Mouse (Mus musculus) neural tube, embryonic 14.5 days (tissue): Measurements from ENCODE around the gene Canx. TPM values are rescaled to one million over a fixed set of nuclear protein-coding genes. Genes with fewer than 3 reads are reported as not detected.

Experiments used
- ATAC-seq: fragments of 200-750 bp; cut with Nextera tagmentation; 2 replicates; pipeline ENCODE4 v1.8.0; 2017; ENCODE audit warnings: low read depth, mild to moderate bottlenecking, moderate TSS enrichment, moderate library complexity
- H3K27ac ChIP-seq: fragments of 300-500 bp; sonication (generic); 2 replicates; pipeline ENCODE4 v1.5.1; 2014; ENCODE audit warnings: low read depth, mild to moderate bottlenecking, control low read depth, low read length, moderate library complexity, mixed read lengths
- H3K27me3 ChIP-seq: fragments of 300-500 bp; sonication (generic); 2 replicates; pipeline ENCODE4 v1.6.1; 2014; ENCODE audit warnings: low read length; ENCODE audit not compliant: control insufficient read depth, insufficient read depth
- H3K36me3 ChIP-seq: fragments of 300-500 bp; sonication (generic); 2 replicates; pipeline ENCODE4 v1.6.1; 2014; ENCODE audit warnings: low read length, mixed read lengths; ENCODE audit not compliant: control insufficient read depth, insufficient read depth
- H3K4me1 ChIP-seq: fragments of 300-500 bp; sonication (generic); 2 replicates; pipeline ENCODE4 v1.6.1; 2014; ENCODE audit warnings: low read length; ENCODE audit not compliant: control insufficient read depth, insufficient read depth
- H3K4me2 ChIP-seq: fragments of 300-500 bp; sonication (generic); 2 replicates; pipeline ENCODE4 v1.6.1; 2014; ENCODE audit warnings: mild to moderate bottlenecking, low read depth, low read length, control low read depth
- H3K4me3 ChIP-seq: fragments of 300-500 bp; sonication (generic); 2 replicates; pipeline ENCODE4 v1.5.1; 2014; ENCODE audit warnings: low read depth, low read length, control low read depth, mixed read lengths
- H3K9ac ChIP-seq: fragments of 300-500 bp; sonication (generic); replicated peaks from 2 replicates; pipeline ENCODE4 v1.6.1; 2014; ENCODE audit warnings: low read depth, mild to moderate bottlenecking, control low read depth, low read length, mixed read lengths
- H3K9me3 ChIP-seq: fragments of 300-500 bp; sonication (generic); 2 replicates; pipeline ENCODE4 v1.6.1; 2016; ENCODE audit warnings: low read length; ENCODE audit not compliant: control insufficient read depth
- WGBS: fragments of 180-500 bp; shearing (Covaris S2); extraction: QIAGEN DNeasy Blood & Tissue Kit; methylation state at CpG from one replicate; pipeline ENCODE4 v1.1.7; 2014; 5-methylcytosine and 5-hydroxymethylcytosine counted together
- polyA plus RNA-seq: library from polyadenylated mRNA; unstranded; fragments of >200 nt; fragmentation: Nextera tagmentation; extraction: Ambion mirVana; gene quantifications from 2 replicates; pipeline ENCODE4 v1.2.1, GENCODE M21; 2014

Canx gene
- polyA plus RNA-seq, 1 experiment from 2014 or later = 205 TPM

DNA sequence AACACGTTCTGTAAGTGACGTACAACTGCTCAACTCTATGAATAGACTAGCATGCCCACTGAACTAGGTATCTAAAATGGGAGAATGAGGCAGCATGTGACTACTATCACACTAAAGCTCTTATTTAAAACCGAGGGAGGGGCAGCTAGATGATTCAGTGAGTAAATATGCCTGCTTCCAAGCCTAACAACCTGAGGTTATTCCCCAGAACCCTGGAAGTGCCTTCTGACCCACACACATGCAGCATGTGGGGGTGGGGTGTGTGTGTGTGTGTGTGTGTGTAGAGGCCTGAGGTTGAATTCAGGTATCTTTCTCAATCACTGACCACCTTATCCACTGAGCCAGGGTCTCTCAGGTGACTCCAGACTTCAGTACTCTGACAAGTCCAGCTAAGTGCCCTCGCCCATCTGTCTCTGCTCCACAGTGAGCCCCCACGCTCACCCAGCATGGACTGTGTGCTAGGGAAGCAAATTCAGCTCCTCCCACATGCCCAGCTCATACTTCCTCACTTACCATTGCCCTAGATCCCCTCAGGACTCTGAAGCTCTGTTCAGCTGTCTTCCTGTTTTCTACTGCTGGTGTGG is 49.8 kb downstream of the Canx start:
- no peaks in the 10 kb centered on the region for H3K27me3 ChIP-seq
- no peak for ATAC-seq
- H3K4me2 ChIP-seq = no peak overlapping the region
- H3K4me3 ChIP-seq = no peak overlapping the region
- H3K9ac ChIP-seq = no peak overlapping the region
- peaks cover 2% of the 10 kb centered on the region; the same call in 1 of the 2 replicates for H3K36me3 ChIP-seq
- H3K27ac ChIP-seq = no peak overlapping the region
- 86% methylated on average over 5 of the region's 5 CpGs for WGBS
- H3K9me3 ChIP-seq = no peaks in the 10 kb centered on the region
- H3K4me1 ChIP-seq = no peaks in the 10 kb centered on the region

DNA sequence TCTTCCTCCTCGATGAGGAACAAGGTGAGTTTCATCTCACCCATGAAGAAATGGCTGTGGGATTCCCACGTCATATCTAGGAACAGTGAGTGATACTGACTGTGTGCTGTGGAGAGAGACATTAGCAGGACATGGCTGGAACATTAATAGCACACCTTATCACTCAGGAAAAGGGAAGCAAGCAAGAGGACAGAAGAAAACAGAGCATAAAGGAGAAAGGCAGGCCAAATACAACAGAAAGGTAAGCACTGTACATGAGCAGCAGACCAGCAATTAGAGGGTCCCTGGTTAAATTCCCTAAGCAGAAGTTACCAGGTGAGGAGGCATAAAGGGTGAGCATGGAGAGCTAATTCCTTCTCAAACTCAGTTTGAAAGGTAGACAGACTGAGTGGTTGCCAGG is 50.4 kb downstream of the Canx start:
- no peaks in the 10 kb centered on the region for H3K9me3 ChIP-seq
- no peak overlapping the region for H3K27ac ChIP-seq
- H3K4me1 ChIP-seq = no peaks in the 10 kb centered on the region
- H3K4me3 ChIP-seq = no peak overlapping the region
- no peak overlapping the region for H3K9ac ChIP-seq
- WGBS = 91% methylated on average over 2 of the region's 2 CpGs
- ATAC-seq = no peak
- H3K4me2 ChIP-seq = no peak overlapping the region
- no peaks in the 10 kb centered on the region for H3K27me3 ChIP-seq
- H3K36me3 ChIP-seq = no peaks in the 10 kb centered on the region

- H3K27me3 ChIP-seq = no peaks in the 10 kb centered on the region
- no peaks in the 10 kb centered on the region for H3K36me3 ChIP-seq
- no peak for ATAC-seq
- no peak overlapping the region for H3K4me3 ChIP-seq
- no peaks in the 10 kb centered on the region for H3K4me1 ChIP-seq
- WGBS = 84% methylated on average over 2 of the region's 2 CpGs
- H3K27ac ChIP-seq = no peak overlapping the region
- no peak overlapping the region for H3K9ac ChIP-seq
- no peak overlapping the region for H3K4me2 ChIP-seq
- no peaks in the 10 kb centered on the region for H3K9me3 ChIP-seq
Observed at GRCm38 (mm10) chr11:50272819-50273218, 52.7 kb downstream of the Canx start.

GRCm38 (mm10) chr11:50269885-50270284 is 55.6 kb downstream of the Canx start:
- Histone ChIP-seq H3K4me1 (no peaks in the 10 kb centered on the region), H3K9ac (no peak overlapping the region), H3K36me3 (peaks cover 20% of the 10 kb centered on the region), H3K4me2 (no peak overlapping the region), H3K9me3 (no peaks in the 10 kb centered on the region), H3K4me3 (no peak overlapping the region), H3K27ac (no peak overlapping the region), H3K27me3 (no peaks in the 10 kb centered on the region)
- WGBS = 92% methylated on average over 1 of the region's 1 CpGs
- no peak for ATAC-seq

GRCm38 (mm10) chr11:50269163-50269562 is 56.3 kb downstream of the Canx start:
- WGBS = 87% methylated on average over 2 of the region's 2 CpGs
- H3K4me3 ChIP-seq = no peak overlapping the region
- no peaks in the 10 kb centered on the region for H3K27me3 ChIP-seq

GRCm38 (mm10) chr11:50266997-50267396 is 58.5 kb downstream of the Canx start:
- Histone ChIP-seq H3K9me3 (no peaks in the 10 kb centered on the region), H3K36me3 (peaks cover 36% of the 10 kb centered on the region), H3K4me1 (no peaks in the 10 kb centered on the region), H3K27ac (no peak overlapping the region), H3K27me3 (no peaks in the 10 kb centered on the region), H3K9ac (no peak overlapping the region), H3K4me3 (no peak overlapping the region), H3K4me2 (no peak overlapping the region)
- no peak for ATAC-seq
- 99% methylated on average over 3 of the region's 3 CpGs for WGBS

More at GRCm38 (mm10) chr11:50269163-50269562, 56.3 kb downstream of the Canx start:
- H3K9me3 ChIP-seq = no peaks in the 10 kb centered on the region
- no peak overlapping the region for H3K27ac ChIP-seq
- no peak for ATAC-seq
- peaks cover 26% of the 10 kb centered on the region for H3K36me3 ChIP-seq
- no peaks in the 10 kb centered on the region for H3K4me1 ChIP-seq
- H3K4me2 ChIP-seq = no peak overlapping the region
- H3K9ac ChIP-seq = no peak overlapping the region

DNA sequence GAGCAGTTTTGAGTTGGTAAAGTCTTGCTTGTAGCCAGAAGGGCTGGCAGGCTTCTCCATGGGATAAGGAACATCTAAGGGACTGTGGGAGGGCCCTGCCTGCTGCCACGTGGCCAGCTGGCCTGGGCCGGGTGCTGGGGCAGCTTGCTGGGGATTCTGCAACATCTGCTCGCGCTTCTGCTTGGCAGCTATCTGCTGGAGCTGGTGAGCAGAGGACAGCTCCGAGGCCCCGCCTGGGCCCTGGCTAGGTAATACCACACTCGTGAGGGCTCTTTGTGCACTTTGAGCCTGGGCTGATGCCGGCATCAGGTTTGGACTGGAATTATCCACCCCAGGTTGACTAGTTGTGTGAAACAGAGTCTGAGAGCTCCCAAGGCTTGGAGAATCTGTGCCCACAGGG is 59.5 kb downstream of the Canx start:
- Histone ChIP-seq H3K4me1 (no peaks in the 10 kb centered on the region), H3K9me3 (no peaks in the 10 kb centered on the region), H3K27me3 (no peaks in the 10 kb centered on the region), H3K9ac (no peak overlapping the region), H3K4me2 (no peak overlapping the region), H3K4me3 (no peak overlapping the region), H3K36me3 (peaks cover 44% of the 10 kb centered on the region), H3K27ac (no peak overlapping the region)
- 92% methylated on average over 8 of the region's 8 CpGs for WGBS
- no peak for ATAC-seq

DNA sequence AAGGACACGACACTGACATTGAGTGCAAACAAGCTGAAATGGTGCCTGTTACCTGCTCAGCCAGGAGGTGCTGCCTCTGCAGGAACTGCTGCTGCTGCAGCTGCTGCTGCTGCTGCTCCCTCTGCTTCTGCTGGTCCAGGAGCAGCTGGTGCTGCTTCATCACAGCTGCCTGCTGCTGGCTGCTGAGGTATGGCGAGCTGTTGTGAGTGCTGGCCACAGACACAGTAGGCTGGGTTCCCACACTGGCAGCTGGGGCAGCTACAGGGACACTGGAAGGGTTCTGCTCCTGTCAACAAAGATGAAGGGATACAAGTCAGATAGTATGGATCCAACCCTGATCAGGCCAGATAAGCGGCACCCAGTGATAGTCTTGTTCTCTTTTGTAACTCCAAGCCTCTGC is 62.3 kb downstream of the Canx start:
- Histone ChIP-seq H3K9ac (no peak overlapping the region), H3K27ac (no peak overlapping the region), H3K36me3 (peaks cover 56% of the 10 kb centered on the region), H3K4me1 (no peaks in the 10 kb centered on the region), H3K27me3 (no peaks in the 10 kb centered on the region), H3K4me2 (no peak overlapping the region), H3K9me3 (no peaks in the 10 kb centered on the region), H3K4me3 (no peak overlapping the region)
- no peak for ATAC-seq
- 91% methylated on average over 3 of the region's 3 CpGs for WGBS

- Histone ChIP-seq H3K9ac (no peak overlapping the region), H3K4me3 (no peak overlapping the region), H3K27me3 (no peaks in the 10 kb centered on the region), H3K9me3 (no peaks in the 10 kb centered on the region), H3K4me2 (no peak overlapping the region), H3K27ac (no peak overlapping the region), H3K4me1 (no peaks in the 10 kb centered on the region), H3K36me3 (peaks cover 66% of the 10 kb centered on the region)
- WGBS = 93% methylated on average over 4 of the region's 4 CpGs
- ATAC-seq = no peak
Observed at GRCm38 (mm10) chr11:50262020-50262419, 63.5 kb downstream of the Canx start.
